In the genomic region with DNA sequence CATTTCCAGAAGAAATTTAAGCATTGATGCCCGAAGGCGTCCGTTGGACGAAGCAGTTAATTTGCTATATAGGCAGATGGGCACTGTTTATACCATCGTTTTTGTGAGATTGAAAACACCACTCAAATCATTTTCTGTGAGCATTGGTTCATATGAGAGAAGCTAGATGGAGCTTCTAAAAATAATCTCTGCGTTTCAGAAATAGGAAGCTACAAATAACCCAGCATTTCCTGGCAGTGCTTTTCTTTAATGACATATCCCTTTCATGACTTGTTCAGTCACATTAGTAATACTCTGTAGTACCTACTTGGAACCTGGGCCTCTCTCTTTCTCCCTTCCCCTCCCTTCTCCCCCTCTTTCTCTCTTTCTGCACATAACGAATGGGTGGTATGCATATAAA, we compare ENCODE assay signal across 8 mouse cellular contexts. TPM values are rescaled to one million over a fixed set of nuclear protein-coding genes. Genes with fewer than 3 reads are reported as not detected.
DNase-seq lines count a peak whose midpoint lies in the region; ATAC-seq and TF ChIP-seq lines count a peak whose summit lies in the region.

No protein-coding gene starts in this region.

- 36% methylated on average over 7 of the region's 7 CpGs for WGBS in hindbrain, embryonic 14.5 days
- WGBS in midbrain, postnatal 0 days = 34% methylated on average over 7 of the region's 7 CpGs

- peak overlapping the region; percentile 93 for H3K27ac ChIP-seq in hindbrain, embryonic 14.5 days
- peak overlapping the region; percentile 86 for H3K27ac ChIP-seq in midbrain, postnatal 0 days (ENCODE audit: low read depth, low read length)

- peaks cover 19% of the 10 kb centered on the region for H3K4me1 ChIP-seq in hindbrain, embryonic 14.5 days (replicated peaks; ENCODE audit: control insufficient read depth, insufficient read depth, low read length)
- H3K4me1 ChIP-seq in midbrain, postnatal 0 days (ENCODE audit: insufficient read depth, low read length) = peaks cover 5% of the 10 kb centered on the region; the same call in 1 of the 2 replicates

- ATAC-seq in hindbrain, embryonic 14.5 days (ENCODE audit: low FRiP score) = no peak
- no peak for ATAC-seq in midbrain, postnatal 0 days (ENCODE audit: low FRiP score)

- no peak for TF ChIP-seq CTCF in midbrain, postnatal 0 days (IDR thresholded peaks at IDR 0.05)

- DNase-seq in layer of hippocampus, adult 9-11 months = peak; percentile 12
- no peak for DNase-seq in layer of hippocampus, postnatal 25 days (ENCODE audit: extremely low spot score in 1 of 2, low spot score in 1 of 2)
- peak; percentile 53 for DNase-seq in brain, adult 2 months (ENCODE audit: low read depth, low spot score)
- no peak for DNase-seq in hindbrain, embryonic 14.5 days (ENCODE audit: low spot score)
- DNase-seq in midbrain, postnatal 0 days (ENCODE audit: low spot score) = peak; percentile 9
- no peak for DNase-seq in Muller cell, postnatal 12 days (ENCODE audit: inconsistent ontology term)
- DNase-seq in kidney, postnatal 10 days = no peak
- no peak for DNase-seq in right cerebral cortex, postnatal 10 days (ENCODE audit: low spot score in 2 of 2)

- H3K9me3 ChIP-seq in hindbrain, embryonic 14.5 days (ENCODE audit: control insufficient read depth, low read length) = no peaks in the 10 kb centered on the region
- no peaks in the 10 kb centered on the region for H3K9me3 ChIP-seq in midbrain, postnatal 0 days (ENCODE audit: low read length)

- H3K4me2 ChIP-seq in hindbrain, embryonic 14.5 days (replicated peaks) = peak overlapping the region; percentile 84
- H3K4me2 ChIP-seq in midbrain, postnatal 0 days (ENCODE audit: low read depth, low read length, poor library complexity, severe bottlenecking) = peak overlapping the region; percentile 49

- H3K9ac ChIP-seq in hindbrain, embryonic 14.5 days = peak overlapping the region; percentile 85
- H3K9ac ChIP-seq in midbrain, postnatal 0 days (replicated peaks; ENCODE audit: low read length, poor library complexity, severe bottlenecking) = peak overlapping the region; percentile 74

- peaks cover 7% of the 10 kb centered on the region; the same call in 1 of the 2 replicates for H3K36me3 ChIP-seq in hindbrain, embryonic 14.5 days (replicated peaks; ENCODE audit: control insufficient read depth, insufficient read depth)
- peaks cover 6% of the 10 kb centered on the region; the same call in 1 of the 2 replicates for H3K36me3 ChIP-seq in midbrain, postnatal 0 days (ENCODE audit: insufficient read depth, low read length)

- peaks cover 11% of the 10 kb centered on the region for H3K27me3 ChIP-seq in hindbrain, embryonic 14.5 days (ENCODE audit: control insufficient read depth, insufficient read depth, low read length)
- peaks cover 4% of the 10 kb centered on the region; the same call in 1 of the 2 replicates for H3K27me3 ChIP-seq in midbrain, postnatal 0 days (ENCODE audit: insufficient read depth, low read length)

- H3K4me3 ChIP-seq in hindbrain, embryonic 14.5 days (replicated peaks; ENCODE audit: low read length) = peak overlapping the region; percentile 81
- H3K4me3 ChIP-seq in midbrain, postnatal 0 days (ENCODE audit: low read depth, low read length) = peak overlapping the region; percentile 62

RNA-seq across cellular contexts. Expression of gene Bloc1s6, which starts 0.7 kb away (rescaled TPM):
- total RNA-seq in layer of hippocampus, postnatal 25 days (2021) = 10 to 100 TPM; 22.8 to 23.6 TPM
- polyA plus RNA-seq in hindbrain, embryonic 14.5 days (2014; fragmentation: Nextera tagmentation; extraction: Ambion mirVana) = 78.4 and 91.7 TPM in 2 replicates
- 76.7 and 108 TPM in 2 replicates for total RNA-seq in midbrain, postnatal 0 days (2014; rRNA removed)
- polyA plus RNA-seq in midbrain, postnatal 0 days (2015; fragmentation: Nextera tagmentation; extraction: Ambion mirVana) = 115 and 124 TPM in 2 replicates

RNA-seq across cellular contexts. Expression of gene Sqor, which starts 26.0 kb away (rescaled TPM):
- total RNA-seq in layer of hippocampus, postnatal 25 days (2021) = 1 to 10 TPM; 4.0 to 5.4 TPM
- 2.8 and 3.1 TPM in 2 replicates for polyA plus RNA-seq in hindbrain, embryonic 14.5 days (2014; fragmentation: Nextera tagmentation; extraction: Ambion mirVana)
- 2.8 and 4.2 TPM in 2 replicates for total RNA-seq in midbrain, postnatal 0 days (2014; rRNA removed)
- 2.8 and 3.6 TPM in 2 replicates for polyA plus RNA-seq in midbrain, postnatal 0 days (2015; fragmentation: Nextera tagmentation; extraction: Ambion mirVana)

RNA-seq across cellular contexts. Expression of gene Slc30a4, which starts 36.6 kb away (rescaled TPM):
- total RNA-seq in layer of hippocampus, postnatal 25 days (2021) = 10 to 100 TPM; 28.4 to 29.4 TPM
- polyA plus RNA-seq in hindbrain, embryonic 14.5 days (2014; fragmentation: Nextera tagmentation; extraction: Ambion mirVana) = 13.0 and 13.6 TPM in 2 replicates
- total RNA-seq in midbrain, postnatal 0 days (2014; rRNA removed) = 31.6 and 38.6 TPM in 2 replicates
- 5.3 and 6.1 TPM in 2 replicates for polyA plus RNA-seq in midbrain, postnatal 0 days (2015; fragmentation: Nextera tagmentation; extraction: Ambion mirVana)

Comparison
In these comparisons a context has a peak if more than half of its experiments do, and no peak if none do; other contexts are left out.
1. DNase-seq: peak in layer of hippocampus, adult 9-11 months (single experiment), brain, adult 2 months (single experiment) and midbrain, postnatal 0 days (single experiment); none in layer of hippocampus, postnatal 25 days (0 of 2), hindbrain, embryonic 14.5 days (single experiment), Muller cell, postnatal 12 days (single experiment), kidney, postnatal 10 days (single experiment) and right cerebral cortex, postnatal 10 days (0 of 2).